Mouse (Mus musculus) heart, postnatal 25 days (tissue): ENCODE measurements around the gene Cd200r3. TPM values are rescaled to one million over a fixed set of nuclear protein-coding genes. Genes with fewer than 3 reads are reported as not detected.

Experiments used
- DNase-seq: peaks from one replicate; pipeline ENCODE4 v3.0.0; 2022; ENCODE audit warnings: low spot score
- intact Hi-C: fragments of 180-260 bp; cut with DNase I; formaldehyde crosslinking; loops from one replicate; pipeline ENCODE4 v1.15.1; 2025
- total RNA-seq, 2 experiments: library from RNA; stranded (reverse); gene quantifications; 2 replicates each; pipeline ENCODE4 v1.2.3; 2021

The Cd200r3 gene
- total RNA-seq = not detected

- no peak for DNase-seq
- intact Hi-C loops = no loop called here
Measured at GRCm38 (mm10) chr16:44943468-44943867, at the start of gene Cd200r3. TSS of gene Cd200r3 (plus strand) at chr16:44943678.

DNA sequence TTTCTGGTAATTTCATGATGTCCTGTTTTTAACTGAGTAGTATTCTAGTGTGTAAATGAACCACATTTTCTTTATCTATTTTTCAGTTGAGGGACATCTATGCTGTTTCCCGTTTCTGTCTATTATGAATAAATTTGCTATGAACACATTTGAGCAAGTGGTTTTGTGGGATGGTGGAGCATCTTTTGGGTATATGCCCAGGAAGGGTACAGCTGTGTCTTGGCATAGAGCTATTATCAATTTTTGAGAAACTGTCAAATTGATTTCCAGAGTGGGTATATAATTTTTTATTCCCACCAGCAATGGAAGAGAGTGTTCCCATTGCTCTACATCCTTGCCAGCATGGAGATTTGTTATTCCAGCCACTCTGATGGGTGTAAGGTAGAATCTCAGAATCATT is 11.5 kb upstream of the Cd200r3 start:
- DNase-seq = no peak
- intact Hi-C loops = no loop called here

GRCm38 (mm10) chr16:44951360-44952114 is 8.1 kb downstream of the Cd200r3 start:
- intact Hi-C loops = no loop called here
- DNase-seq = no peak

DNA sequence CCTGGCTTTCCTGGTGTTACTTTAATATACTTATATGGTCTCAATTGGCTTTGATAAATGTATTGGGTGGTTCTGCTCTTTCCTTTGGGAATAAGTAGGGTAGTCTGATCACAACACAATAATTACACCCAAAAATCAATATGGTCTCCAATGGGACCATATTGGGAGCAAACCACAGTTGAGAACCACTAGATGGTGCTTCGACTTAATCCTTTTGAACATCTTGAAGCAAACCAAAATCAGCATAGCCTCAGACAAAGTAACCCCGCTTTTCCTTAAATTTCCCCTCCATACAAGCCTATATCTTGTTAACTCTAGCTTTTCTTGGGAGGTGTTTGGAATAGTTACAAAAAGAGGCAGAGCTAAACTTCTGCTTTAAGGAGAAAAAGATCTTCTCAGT is 18.8 kb downstream of the Cd200r3 start:
- DNase-seq = no peak
- intact Hi-C loops = no loop called here

DNA sequence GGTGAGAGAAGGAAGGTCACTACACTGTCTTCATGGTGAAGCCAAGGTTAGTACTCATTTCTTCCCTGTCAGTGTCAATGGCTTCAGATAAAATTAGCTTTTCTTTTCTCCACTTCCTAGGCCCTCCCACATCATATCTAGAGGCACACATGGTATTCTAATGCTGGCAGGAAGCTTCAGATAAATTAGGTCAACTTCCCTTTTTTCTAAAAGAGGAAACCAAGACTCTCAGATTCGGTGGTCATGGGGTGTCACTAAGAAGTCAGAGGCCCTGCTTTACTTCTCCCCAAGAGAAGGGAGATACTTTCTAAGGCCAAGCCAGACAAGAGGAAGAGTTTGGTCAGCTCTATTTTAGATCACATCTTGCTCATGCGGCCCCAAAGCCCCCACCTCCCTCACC is 19.3 kb downstream of the Cd200r3 start:
- intact Hi-C loops = no loop called here
- no peak for DNase-seq

- intact Hi-C loops = no loop called here
- no peak for DNase-seq
Measured at GRCm38 (mm10) chr16:44964526-44965374, 21.3 kb downstream of the Cd200r3 start.

DNA sequence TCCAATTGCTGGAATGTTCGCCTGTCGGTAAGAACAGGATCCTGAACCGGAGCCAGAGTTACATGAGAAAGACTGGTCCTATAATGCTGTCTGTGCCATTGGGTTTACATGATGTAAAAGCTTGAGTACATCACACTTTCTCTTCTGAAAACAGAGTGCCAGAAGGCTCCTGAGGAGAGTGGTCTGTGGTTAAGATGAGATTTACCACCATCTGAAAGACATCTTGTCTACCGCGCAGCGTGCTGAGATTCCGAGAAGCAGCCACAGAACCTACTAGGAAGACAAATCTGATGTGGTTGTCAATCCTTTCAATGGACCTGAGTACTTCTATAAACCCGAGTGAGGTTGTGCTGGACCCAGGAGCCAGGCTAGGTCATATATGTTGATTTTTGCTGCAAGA is 21.9 kb downstream of the Cd200r3 start:
- intact Hi-C loops = no loop called here
- no peak for DNase-seq

- intact Hi-C loops = no loop called here
Measured at GRCm38 (mm10) chr16:44965890-44966289, 22.4 kb downstream of the Cd200r3 start.

GRCm38 (mm10) chr16:44966891-44967290 is 23.4 kb downstream of the Cd200r3 start:
- intact Hi-C loops = no loop called here
- no peak for DNase-seq

More at GRCm38 (mm10) chr16:44965890-44966289, 22.4 kb downstream of the Cd200r3 start:
- no peak for DNase-seq

DNA sequence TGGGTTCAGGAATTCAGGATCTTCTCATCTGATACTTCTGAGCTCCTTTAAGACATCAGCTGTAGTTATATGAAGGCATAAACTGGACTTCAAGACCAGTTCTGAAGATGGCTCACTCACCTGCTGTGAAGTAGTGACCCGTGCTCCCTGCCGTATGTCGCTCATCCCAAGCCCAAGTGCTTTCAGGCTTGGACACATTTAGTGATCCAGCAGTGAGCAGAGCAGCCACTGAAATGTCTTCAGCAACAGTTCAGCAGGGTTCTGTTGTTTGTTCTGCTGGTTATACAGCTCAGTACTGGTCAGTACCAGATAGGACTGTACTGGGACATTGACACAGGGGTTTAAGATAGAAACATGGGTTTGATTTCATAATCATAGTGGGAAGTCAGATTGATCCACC is 24.6 kb downstream of the Cd200r3 start:
- DNase-seq = no peak
- intact Hi-C loops = no loop called here

GRCm38 (mm10) chr16:44970925-44971324 is 27.4 kb downstream of the Cd200r3 start:
- DNase-seq = no peak
- intact Hi-C loops = no loop called here

GRCm38 (mm10) chr16:44974042-44974441 is 30.6 kb downstream of the Cd200r3 start:
- intact Hi-C loops = no loop called here
- DNase-seq = no peak

GRCm38 (mm10) chr16:44976081-44976480 is 32.6 kb downstream of the Cd200r3 start:
- no peak for DNase-seq
- intact Hi-C loops = no loop called here

GRCm38 (mm10) chr16:44976892-44977633 is 33.6 kb downstream of the Cd200r3 start:
- intact Hi-C loops = no loop called here
- DNase-seq = no peak

DNA sequence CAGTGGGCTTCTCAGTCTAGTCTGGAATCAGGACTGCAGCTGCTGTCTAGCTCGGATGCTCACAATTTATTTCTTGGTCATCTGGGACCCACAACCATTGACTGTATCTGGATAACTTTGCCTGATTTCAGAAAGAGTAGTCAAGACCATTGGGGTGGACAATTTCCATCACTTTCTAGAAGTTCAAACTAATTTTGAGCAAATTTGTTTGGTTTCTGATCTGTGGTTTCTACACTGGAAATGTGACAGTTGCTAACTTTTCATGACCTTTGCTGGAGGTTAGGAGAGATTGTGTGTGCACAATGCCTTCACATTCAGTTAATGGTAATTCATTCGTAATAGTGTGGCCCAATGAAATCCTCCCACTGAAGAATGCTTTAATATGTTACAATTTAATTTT is 34.7 kb downstream of the Cd200r3 start:
- intact Hi-C loops = no loop called here
- no peak for DNase-seq

DNA sequence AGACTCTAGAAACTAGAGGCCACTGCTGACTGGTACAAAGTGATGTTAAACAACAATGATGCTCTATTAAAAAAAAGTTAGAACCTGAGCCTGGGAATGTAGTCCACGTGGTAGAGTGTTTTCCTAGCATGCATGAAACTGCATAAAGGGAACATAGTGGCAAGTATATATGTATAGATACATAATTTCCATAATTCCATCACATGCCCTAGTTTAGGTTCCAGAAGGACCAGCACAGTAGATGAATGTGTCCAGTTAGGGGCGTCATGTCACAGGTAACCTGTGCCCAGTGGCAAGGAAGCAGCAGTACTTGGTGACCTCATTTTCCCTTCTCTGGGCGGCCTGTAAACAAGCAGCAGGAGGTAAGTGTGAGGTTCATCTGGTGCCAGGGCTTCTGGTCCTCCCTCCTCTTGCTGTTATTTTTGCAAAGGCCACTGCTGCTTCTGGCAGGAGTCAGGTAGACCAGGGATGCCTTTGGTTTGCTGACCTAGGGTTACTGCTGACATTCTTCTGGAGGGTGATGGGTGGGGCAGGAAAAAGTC is 35.9 kb downstream of the Cd200r3 start:
- no peak for DNase-seq
- intact Hi-C loops = no loop called here

DNA sequence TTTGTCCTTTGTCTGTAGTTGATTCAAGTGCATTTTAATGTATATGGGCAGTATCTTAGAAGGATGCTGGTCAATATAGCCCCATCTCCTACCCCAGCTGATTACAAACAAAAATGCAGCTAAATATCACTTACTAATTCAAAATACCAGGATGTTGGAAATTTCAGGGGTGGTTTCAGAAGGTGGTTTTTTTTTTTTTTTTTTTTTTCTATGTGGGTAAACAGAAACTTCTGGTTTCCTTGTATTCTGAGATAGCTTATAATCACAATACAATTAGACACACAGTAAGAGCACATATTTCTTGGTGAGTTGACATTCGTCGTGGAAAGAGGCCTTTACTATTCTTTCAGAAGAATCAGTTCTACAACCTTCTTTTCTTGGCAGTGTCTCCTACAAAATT is 39.5 kb downstream of the Cd200r3 start:
- intact Hi-C loops = no loop called here
- DNase-seq = no peak

DNA sequence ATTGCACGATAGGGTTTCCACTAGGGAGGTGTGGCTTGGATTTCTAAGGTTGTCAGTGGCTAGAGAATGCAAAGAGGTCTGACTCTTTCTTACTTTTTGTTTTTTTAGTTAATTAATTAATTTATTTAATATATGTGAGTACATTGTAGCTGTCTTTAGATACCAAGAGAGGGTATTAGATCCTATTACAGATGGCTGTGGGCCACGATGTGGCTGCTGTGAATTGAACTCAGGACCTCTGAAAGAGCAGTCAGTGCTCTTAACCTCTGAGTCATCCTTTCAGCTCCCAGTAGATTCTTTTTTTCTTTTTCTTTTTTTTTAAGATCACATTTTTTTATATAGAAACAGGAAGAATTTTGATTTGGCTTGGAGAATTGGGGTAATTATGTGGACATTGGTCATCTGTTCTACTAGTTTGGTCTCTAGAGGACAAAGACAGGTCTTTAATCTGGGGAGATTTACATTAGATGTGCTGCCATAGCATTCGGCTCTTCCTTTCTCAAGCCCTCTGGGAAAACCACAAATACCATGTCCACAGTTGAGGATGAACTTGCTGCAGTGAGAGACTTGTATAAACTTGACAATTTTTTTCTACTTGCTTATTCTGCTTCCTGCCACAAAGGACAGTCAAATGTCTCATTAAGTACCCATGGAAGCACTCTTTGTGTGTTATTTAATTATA is 40.0 kb downstream of the Cd200r3 start:
- DNase-seq = no peak

GRCm38 (mm10) chr16:44984111-44984510 is 40.6 kb downstream of the Cd200r3 start:
- intact Hi-C loops = no loop called here
- DNase-seq = no peak

More for the DNA sequence above, 40.0 kb downstream of the Cd200r3 start:
- intact Hi-C loops = no loop called here

DNA sequence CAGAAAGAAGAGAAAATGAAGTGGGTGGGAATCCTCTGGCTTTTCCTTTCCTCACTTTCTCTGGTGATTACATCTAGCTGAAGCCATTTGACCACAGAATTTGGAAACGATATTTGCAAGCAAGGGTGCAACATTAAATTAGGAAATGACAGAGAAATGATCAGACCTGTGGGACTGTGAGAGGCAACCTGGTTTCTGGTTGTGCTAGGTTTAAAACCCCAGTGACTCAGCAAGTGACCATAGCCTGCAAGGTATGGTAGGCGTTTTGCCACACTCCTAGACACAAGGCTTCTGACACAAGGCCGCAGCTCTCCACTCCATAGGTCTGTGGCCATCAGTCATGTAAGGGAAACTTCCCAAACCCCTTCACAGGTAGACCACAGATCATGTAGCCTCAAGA is 41.4 kb downstream of the Cd200r3 start:
- DNase-seq = no peak
- intact Hi-C loops = no loop called here
